Mouse (Mus musculus): ENCODE measurements around the gene Rnf115. TPM values are rescaled to one million over a fixed set of nuclear protein-coding genes. Genes with fewer than 3 reads are reported as not detected.

Gene Rnf115
- polyA plus RNA-seq, 1 experiment from 2014 or later = 43.3 TPM

GRCm38 (mm10) chr3:96787784-96788183 is 60.3 kb downstream of the Rnf115 start:
- H3K27me3 ChIP-seq (replicated peaks; ENCODE audit: insufficient read depth, low read length) = no peaks in the 10 kb centered on the region
- H3K9ac ChIP-seq (replicated peaks; ENCODE audit: low read depth) = no peak overlapping the region
- H3K4me3 ChIP-seq (ENCODE audit: low read depth, low read length) = no peak overlapping the region
- no peak for DNase-seq (ENCODE audit: low spot score)
- no peak overlapping the region for H3K4me2 ChIP-seq (replicated peaks; ENCODE audit: low read depth, low read length)
- H3K4me1 ChIP-seq (ENCODE audit: insufficient read depth, low read depth, low read length) = no peaks in the 10 kb centered on the region
- no peaks in the 10 kb centered on the region for H3K9me3 ChIP-seq (ENCODE audit: low read length)
- TF ChIP-seq CTCF (IDR thresholded peaks at IDR 0.05) = no peak
- no peak for TF ChIP-seq EP300 (IDR thresholded peaks at IDR 0.05)
- WGBS = 86% methylated on average over 1 of the region's 1 CpGs
- ATAC-seq = no peak
- no peak overlapping the region for H3K27ac ChIP-seq (ENCODE audit: low read length)
- H3K36me3 ChIP-seq (ENCODE audit: insufficient read depth, low read length) = peaks cover 10% of the 10 kb centered on the region

- H3K36me3 ChIP-seq (ENCODE audit: insufficient read depth, low read length) = peaks cover 10% of the 10 kb centered on the region
- DNase-seq (ENCODE audit: low spot score) (no peak), ATAC-seq (no peak)
- H3K27ac ChIP-seq (ENCODE audit: low read length) = no peak overlapping the region
- 80% methylated on average over 8 of the region's 8 CpGs for WGBS
- H3K9me3 ChIP-seq (ENCODE audit: low read length) = no peaks in the 10 kb centered on the region
- TF ChIP-seq CTCF (IDR thresholded peaks at IDR 0.05) (no peak), EP300 (IDR thresholded peaks at IDR 0.05) (no peak)
- no peaks in the 10 kb centered on the region for H3K4me1 ChIP-seq (ENCODE audit: insufficient read depth, low read depth, low read length)
- H3K9ac ChIP-seq (replicated peaks; ENCODE audit: low read depth) = no peak overlapping the region
- H3K4me2 ChIP-seq (replicated peaks; ENCODE audit: low read depth, low read length) = no peak overlapping the region
- no peaks in the 10 kb centered on the region for H3K27me3 ChIP-seq (replicated peaks; ENCODE audit: insufficient read depth, low read length)
- H3K4me3 ChIP-seq (ENCODE audit: low read depth, low read length) = no peak overlapping the region
Observed at GRCm38 (mm10) chr3:96788506-96788905, 61.0 kb downstream of the Rnf115 start.

- H3K4me2 ChIP-seq (replicated peaks; ENCODE audit: low read depth, low read length) = no peak overlapping the region
- no peaks in the 10 kb centered on the region for H3K36me3 ChIP-seq (ENCODE audit: insufficient read depth, low read length)
- H3K4me3 ChIP-seq (ENCODE audit: low read depth, low read length) = no peak overlapping the region
- H3K27me3 ChIP-seq (replicated peaks; ENCODE audit: insufficient read depth, low read length) = no peaks in the 10 kb centered on the region
- 73% methylated on average over 11 of the region's 11 CpGs for WGBS
- ATAC-seq = no peak
- DNase-seq (ENCODE audit: low spot score) = no peak
- no peak for TF ChIP-seq EP300 (IDR thresholded peaks at IDR 0.05)
- TF ChIP-seq CTCF (IDR thresholded peaks at IDR 0.05) = no peak
- no peaks in the 10 kb centered on the region for H3K4me1 ChIP-seq (ENCODE audit: insufficient read depth, low read depth, low read length)
- no peak overlapping the region for H3K9ac ChIP-seq (replicated peaks; ENCODE audit: low read depth)
- no peaks in the 10 kb centered on the region for H3K9me3 ChIP-seq (ENCODE audit: low read length)
- no peak overlapping the region for H3K27ac ChIP-seq (ENCODE audit: low read length)
Observed at GRCm38 (mm10) chr3:96800254-96800653, 72.8 kb downstream of the Rnf115 start.

- H3K4me3 ChIP-seq (ENCODE audit: low read depth, low read length) = no peak overlapping the region
- no peak overlapping the region for H3K4me2 ChIP-seq (replicated peaks; ENCODE audit: low read depth, low read length)
- no peaks in the 10 kb centered on the region for H3K36me3 ChIP-seq (ENCODE audit: insufficient read depth, low read length)
- DNase-seq (ENCODE audit: low spot score) (no peak), ATAC-seq (no peak)
- H3K9me3 ChIP-seq (ENCODE audit: low read length) = no peaks in the 10 kb centered on the region
- WGBS = 25% methylated on average over 1 of the region's 1 CpGs
- no peak overlapping the region for H3K9ac ChIP-seq (replicated peaks; ENCODE audit: low read depth)
- TF ChIP-seq EP300 (IDR thresholded peaks at IDR 0.05) = no peak
- TF ChIP-seq CTCF (IDR thresholded peaks at IDR 0.05) = no peak
- H3K4me1 ChIP-seq (ENCODE audit: insufficient read depth, low read depth, low read length) = no peaks in the 10 kb centered on the region
- H3K27me3 ChIP-seq (replicated peaks; ENCODE audit: insufficient read depth, low read length) = no peaks in the 10 kb centered on the region
- H3K27ac ChIP-seq (ENCODE audit: low read length) = no peak overlapping the region
Observed at GRCm38 (mm10) chr3:96802214-96802613, 74.8 kb downstream of the Rnf115 start.

- DNase-seq (ENCODE audit: low spot score) (no peak), ATAC-seq (no peak)
- 77% methylated on average over 2 of the region's 3 CpGs for WGBS
- no peak overlapping the region for H3K4me2 ChIP-seq (replicated peaks; ENCODE audit: low read depth, low read length)
- H3K4me3 ChIP-seq (ENCODE audit: low read depth, low read length) = no peak overlapping the region
- H3K36me3 ChIP-seq (ENCODE audit: insufficient read depth, low read length) = no peaks in the 10 kb centered on the region
- H3K27ac ChIP-seq (ENCODE audit: low read length) = no peak overlapping the region
- H3K27me3 ChIP-seq (replicated peaks; ENCODE audit: insufficient read depth, low read length) = no peaks in the 10 kb centered on the region
- no peaks in the 10 kb centered on the region for H3K9me3 ChIP-seq (ENCODE audit: low read length)
- H3K4me1 ChIP-seq (ENCODE audit: insufficient read depth, low read depth, low read length) = no peaks in the 10 kb centered on the region
- no peak for TF ChIP-seq EP300 (IDR thresholded peaks at IDR 0.05)
- no peak for TF ChIP-seq CTCF (IDR thresholded peaks at IDR 0.05)
- no peak overlapping the region for H3K9ac ChIP-seq (replicated peaks; ENCODE audit: low read depth)
Observed at GRCm38 (mm10) chr3:96808136-96808535, 80.7 kb downstream of the Rnf115 start.

- Histone ChIP-seq H3K27ac (ENCODE audit: low read length) (no peak overlapping the region), H3K36me3 (ENCODE audit: insufficient read depth, low read length) (no peaks in the 10 kb centered on the region), H3K9me3 (ENCODE audit: low read length) (no peaks in the 10 kb centered on the region), H3K4me2 (replicated peaks; ENCODE audit: low read depth, low read length) (no peak overlapping the region), H3K4me1 (ENCODE audit: insufficient read depth, low read depth, low read length) (peaks cover 5% of the 10 kb centered on the region; the same call in 1 of the 2 replicates), H3K27me3 (replicated peaks; ENCODE audit: insufficient read depth, low read length) (no peaks in the 10 kb centered on the region), H3K9ac (replicated peaks; ENCODE audit: low read depth) (no peak overlapping the region), H3K4me3 (ENCODE audit: low read depth, low read length) (no peak overlapping the region)
- no peak for DNase-seq (ENCODE audit: low spot score)
- TF ChIP-seq EP300 (IDR thresholded peaks at IDR 0.05) (no peak), CTCF (IDR thresholded peaks at IDR 0.05) (no peak)
- WGBS = 54% methylated on average over 3 of the region's 3 CpGs
- ATAC-seq = no peak
Observed at GRCm38 (mm10) chr3:96808651-96809050, 81.2 kb downstream of the Rnf115 start.

- H3K27ac ChIP-seq (ENCODE audit: low read length) = no peak overlapping the region
- no peak for TF ChIP-seq EP300 (IDR thresholded peaks at IDR 0.05)
- TF ChIP-seq CTCF (IDR thresholded peaks at IDR 0.05) = no peak
- ATAC-seq (no peak), DNase-seq (ENCODE audit: low spot score) (no peak)
- no peaks in the 10 kb centered on the region for H3K9me3 ChIP-seq (ENCODE audit: low read length)
- 85% methylated on average over 3 of the region's 3 CpGs for WGBS
- H3K4me2 ChIP-seq (replicated peaks; ENCODE audit: low read depth, low read length) = no peak overlapping the region
- no peaks in the 10 kb centered on the region for H3K27me3 ChIP-seq (replicated peaks; ENCODE audit: insufficient read depth, low read length)
- no peaks in the 10 kb centered on the region for H3K36me3 ChIP-seq (ENCODE audit: insufficient read depth, low read length)
- no peak overlapping the region for H3K4me3 ChIP-seq (ENCODE audit: low read depth, low read length)
- peaks cover 7% of the 10 kb centered on the region; the same call in 1 of the 2 replicates for H3K4me1 ChIP-seq (ENCODE audit: insufficient read depth, low read depth, low read length)
- no peak overlapping the region for H3K9ac ChIP-seq (replicated peaks; ENCODE audit: low read depth)
Observed at GRCm38 (mm10) chr3:96811232-96811631, 83.8 kb downstream of the Rnf115 start.
